Mouse (Mus musculus) right cerebral cortex, postnatal 36 days (tissue): ENCODE measurements around the gene Gcc1.
A peak's percentile ranks its signal among the peaks of the same experiment; 100 is the strongest.

Experiments used
- DNase-seq, 2 experiments: peaks; one replicate each; pipeline ENCODE4 v3.0.0; 2022; ENCODE audit warnings: low spot score in 2 of 2, mixed read lengths in 1 of 2

The Gcc1 gene

DNA sequence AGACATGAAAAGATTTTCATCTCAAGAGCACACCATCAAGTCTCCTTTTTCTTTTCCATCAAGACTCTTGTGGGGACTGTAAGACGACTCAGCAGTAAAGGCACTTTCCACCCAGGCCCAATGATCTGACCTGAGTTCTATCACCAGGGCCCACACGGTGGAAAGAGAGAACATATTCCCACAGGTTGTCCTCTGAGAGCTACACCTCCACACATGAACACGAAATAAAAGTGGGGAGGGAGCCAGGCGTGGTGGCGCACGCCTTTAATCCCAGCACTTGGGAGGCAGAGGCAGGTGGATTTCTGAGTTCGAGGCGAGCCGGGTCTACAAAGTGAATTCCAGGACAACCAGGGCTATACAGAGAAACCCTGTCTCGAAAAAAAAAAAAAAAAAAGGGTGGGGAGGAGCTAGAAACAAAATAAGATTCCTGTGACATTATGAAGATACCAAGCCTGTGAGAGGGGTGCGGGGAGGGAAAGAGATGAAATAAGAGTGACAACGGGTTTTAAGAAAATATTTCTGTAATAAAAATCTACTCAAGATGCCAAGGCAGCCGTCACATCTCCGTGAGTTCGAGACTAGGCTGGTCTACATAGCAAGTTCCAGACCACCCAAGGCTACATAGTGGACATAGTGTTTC lies 5.4 kb downstream of the Gcc1 start:
- no peak for DNase-seq

- peak; percentile 93 for DNase-seq
Measured at GRCm38 (mm10) chr6:28421469-28422000, 6.7 kb downstream of the Gcc1 start.

- DNase-seq = no peak
Measured at GRCm38 (mm10) chr6:28420865-28421264, 7.3 kb downstream of the Gcc1 start.

DNA sequence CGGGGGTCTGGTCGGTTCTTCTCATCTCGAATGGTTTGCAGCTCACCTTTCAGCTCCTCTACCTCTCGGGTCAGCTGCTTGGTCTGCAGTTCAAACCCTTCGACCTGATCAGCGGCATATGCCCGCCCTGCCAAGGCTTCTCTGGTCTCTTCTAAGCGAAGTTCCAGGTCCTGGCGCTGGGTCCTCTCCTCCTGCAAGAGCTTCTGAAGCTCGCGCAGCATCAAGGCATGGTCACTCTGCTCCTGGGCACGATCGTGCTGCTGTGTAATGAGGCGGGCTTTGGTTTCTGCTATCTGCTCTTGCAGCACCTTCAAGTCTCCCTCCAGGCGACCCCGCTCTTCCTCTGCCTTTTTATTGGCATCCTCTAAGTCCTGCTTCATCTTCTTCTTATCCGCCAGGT lies 7.8 kb downstream of the Gcc1 start:
- no peak for DNase-seq

DNA sequence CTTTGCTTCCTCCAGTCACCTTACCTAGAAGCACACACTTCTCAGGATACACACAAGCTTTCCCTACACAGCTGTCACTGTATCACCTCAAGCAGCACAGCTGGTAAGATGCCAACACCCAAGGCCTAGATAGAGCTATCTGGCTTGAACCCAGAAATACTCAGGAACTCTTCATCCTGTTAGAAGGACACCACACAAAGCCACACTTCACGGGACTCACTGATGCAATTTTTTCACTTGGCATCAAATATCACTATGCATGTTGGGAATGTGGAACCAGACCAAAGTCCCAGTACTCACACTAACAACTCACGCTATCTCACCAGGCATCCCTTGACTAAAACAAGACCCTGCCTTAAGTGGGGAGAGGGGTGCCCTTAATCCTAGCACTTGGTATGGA lies 8.5 kb downstream of the Gcc1 start:
- DNase-seq = no peak

DNA sequence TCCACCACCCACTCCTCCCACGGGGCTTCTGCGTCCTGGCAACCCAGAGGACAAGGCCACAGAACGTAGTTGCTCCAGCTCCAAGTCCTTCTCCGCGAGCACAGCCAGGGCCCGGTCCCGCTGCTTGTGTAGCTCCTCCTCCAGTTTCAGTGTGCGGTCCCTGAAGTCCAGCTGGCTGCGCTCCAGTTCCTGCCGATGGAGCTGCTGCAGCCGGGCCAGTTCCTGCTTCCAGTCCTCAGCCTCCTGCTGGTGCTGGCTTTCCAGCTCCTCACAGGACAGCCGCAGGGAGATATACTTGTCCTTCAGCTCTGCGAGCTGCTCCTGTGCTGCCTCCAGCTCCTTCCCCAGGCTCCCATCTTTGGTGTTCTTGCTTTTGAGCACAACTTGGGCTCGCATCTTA lies 9.7 kb downstream of the Gcc1 start:
- peak; percentile 46 to 55 for DNase-seq

DNA sequence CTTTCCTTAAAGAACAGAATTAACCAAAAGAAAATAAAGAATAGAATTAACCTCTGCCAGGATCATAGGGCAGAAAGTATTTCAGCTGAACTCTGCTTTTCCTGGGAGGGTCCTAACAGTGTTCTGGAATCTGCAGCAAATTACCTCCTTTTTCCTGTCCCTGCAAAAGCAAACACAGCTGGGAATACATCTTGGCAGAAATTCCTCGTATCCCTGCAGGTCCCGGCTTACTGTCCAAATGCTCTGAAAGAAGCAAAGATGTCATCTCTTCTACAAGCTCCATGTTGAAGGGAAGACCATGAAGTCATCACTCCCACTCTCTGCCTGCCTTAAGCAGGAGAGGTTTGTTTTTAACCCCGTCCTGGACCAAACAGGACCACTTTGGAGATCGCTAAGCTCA lies 11.2 kb downstream of the Gcc1 start:
- DNase-seq = no peak

- DNase-seq = no peak
Measured at GRCm38 (mm10) chr6:28411236-28411635, 17.0 kb downstream of the Gcc1 start.

- DNase-seq = no peak
Measured at GRCm38 (mm10) chr6:28410053-28410452, 18.1 kb downstream of the Gcc1 start.

DNA sequence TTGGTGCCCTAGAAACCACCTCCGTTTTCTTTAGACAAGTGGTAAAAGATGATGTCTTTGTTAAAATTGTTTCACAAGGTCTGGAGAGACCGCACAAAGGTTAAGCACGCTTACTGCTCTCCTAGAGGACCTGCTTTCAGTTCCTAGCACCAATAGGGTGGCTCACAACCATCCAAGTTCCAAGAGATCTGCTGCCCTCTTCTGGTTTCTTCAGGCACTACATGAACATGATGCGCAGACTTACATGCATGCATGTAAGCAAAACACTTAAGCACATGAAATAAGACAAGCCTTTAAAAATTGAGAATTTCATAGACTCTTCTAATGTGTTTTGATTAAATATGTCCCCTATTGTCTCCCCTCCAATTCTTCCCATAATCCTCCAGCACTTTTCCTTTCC lies 28.4 kb downstream of the Gcc1 start:
- no peak for DNase-seq

DNA sequence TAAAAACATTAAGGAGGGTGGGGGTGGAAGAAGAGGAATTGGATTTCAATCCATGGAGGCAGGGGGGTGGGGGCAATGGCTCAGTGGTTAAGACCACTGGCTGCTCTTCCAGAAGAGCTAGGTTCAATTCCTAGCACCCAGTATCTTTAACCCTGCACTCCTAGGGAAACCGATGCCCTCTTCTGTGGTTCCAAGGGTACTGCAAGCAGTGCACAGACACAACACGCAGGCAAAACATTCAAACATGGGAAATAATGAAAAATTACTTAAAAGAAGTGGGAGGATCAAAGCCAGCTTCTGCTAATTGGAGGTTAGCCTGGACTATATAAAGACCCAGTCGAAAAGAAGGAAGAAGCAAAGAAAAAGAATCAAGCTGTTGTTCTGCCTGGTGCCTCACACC lies 29.5 kb downstream of the Gcc1 start:
- DNase-seq = no peak

DNA sequence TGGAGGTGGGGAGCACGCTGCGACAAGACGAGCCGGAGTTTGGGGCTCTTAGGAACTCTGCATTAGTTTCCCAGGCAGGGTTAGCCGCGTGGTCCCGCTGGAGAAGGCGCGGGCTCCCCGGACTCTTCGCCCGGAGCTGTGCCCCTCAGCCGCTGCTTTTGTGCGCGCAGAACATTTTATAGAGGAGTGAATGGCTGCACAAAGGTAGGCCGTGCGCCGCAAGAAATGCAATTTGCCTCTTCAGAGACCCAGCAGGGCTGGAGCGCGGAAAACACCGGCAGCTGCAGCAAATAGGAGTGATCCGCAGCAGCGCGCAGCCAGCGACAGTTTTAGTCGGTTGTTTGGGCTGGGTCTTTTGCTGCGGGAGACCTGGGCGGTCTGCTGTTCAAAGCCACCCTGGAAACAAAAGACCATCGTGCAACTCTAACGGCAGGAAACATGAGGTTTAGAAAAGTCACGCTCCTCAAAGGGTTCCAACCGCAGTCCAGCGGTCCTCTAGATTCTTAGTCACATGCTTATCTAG lies 30.4 kb downstream of the Gcc1 start, which contains the start of gene Zfp800:
TSS of gene Zfp800 (minus strand) at position 325 of the 523 bp plus-strand sequence.
- no peak for DNase-seq

DNA sequence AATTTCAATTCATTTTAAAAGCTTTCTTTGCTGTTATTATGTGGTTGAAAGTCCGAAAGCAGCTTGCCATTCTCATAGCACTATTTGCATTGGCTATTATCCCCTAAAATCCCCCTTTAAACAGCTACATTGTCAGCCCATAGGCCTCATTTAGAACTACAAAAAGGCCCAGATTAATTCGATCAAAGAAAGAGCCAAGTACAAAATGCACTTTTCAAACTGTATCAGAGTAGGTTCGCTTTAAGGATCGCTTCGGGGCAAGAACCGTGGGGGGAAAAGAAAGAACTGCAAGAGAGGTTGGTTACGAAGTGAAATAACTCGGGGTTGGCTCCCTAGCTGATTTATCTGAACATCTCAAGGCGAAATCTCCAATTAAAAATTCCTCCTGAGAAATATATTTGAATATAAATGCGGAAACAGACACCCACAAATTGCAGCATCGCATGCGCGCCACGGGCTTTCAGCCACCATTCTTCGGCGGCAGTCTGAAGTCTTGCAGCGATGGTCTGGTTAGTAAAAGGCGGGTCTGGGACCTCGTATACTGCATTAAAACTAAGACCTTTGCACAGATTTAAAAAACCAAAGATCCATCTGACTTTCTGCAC lies 31.2 kb downstream of the Gcc1 start:
- no peak for DNase-seq

GRCm38 (mm10) chr6:28396051-28396852 lies 31.9 kb downstream of the Gcc1 start:
- DNase-seq = no peak

- DNase-seq = no peak
Measured at GRCm38 (mm10) chr6:28389038-28389437, 39.2 kb downstream of the Gcc1 start.

DNA sequence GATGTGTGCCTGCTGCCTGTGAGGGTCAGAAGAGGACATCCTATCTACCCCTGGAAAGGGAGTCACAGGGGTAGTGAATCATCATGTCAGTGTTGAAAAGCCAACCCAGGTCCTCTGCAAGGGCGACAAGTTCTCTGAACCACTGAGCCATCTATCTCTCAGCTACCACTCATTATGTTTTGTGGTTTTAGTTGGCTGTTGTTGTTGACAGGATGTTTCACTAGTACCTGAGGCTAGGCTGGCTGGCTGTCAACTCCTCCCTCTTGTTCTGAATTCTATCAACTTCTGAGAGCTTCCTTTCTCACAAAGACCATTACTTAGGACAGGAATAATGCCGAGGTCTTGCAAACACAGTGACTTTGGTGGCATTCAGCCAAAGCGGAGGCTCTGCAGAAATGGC lies 43.0 kb downstream of the Gcc1 start:
- DNase-seq = no peak

GRCm38 (mm10) chr6:28381983-28382382 lies 46.2 kb downstream of the Gcc1 start:
- no peak for DNase-seq

DNA sequence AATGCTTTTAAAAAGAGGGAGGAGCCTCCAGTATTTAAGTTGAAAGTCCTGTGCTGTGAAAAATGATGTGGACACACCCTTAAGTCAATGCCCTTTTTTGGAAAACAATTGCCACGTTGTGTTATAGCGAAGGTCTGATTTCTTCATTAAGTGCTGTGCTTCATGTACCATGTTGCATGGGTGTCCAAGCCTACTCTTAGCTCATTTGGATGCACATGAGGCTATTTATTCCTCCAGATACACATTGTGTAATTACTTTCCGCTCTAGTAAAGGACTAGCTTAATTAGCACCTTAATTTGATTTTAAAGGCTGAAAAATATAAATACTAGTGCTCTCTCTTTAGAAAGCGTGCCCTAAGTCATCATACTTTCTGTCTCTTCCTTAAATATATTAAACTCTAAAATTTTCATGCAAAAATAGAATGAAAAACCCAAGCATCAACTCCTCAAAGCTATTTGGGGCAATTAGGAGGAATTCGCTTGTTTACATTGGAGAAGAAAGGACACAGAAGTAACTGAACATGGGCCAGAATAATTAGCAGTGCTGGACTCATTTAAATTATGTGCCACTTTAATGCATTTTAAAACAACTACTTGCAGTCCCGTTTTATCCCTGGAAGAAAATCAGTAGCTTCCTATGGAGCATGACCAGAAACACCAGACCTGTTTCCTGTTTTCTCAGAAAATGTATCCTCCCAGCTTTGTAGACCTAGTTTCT lies 58.1 kb downstream of the Gcc1 start:
- DNase-seq = no peak

DNA sequence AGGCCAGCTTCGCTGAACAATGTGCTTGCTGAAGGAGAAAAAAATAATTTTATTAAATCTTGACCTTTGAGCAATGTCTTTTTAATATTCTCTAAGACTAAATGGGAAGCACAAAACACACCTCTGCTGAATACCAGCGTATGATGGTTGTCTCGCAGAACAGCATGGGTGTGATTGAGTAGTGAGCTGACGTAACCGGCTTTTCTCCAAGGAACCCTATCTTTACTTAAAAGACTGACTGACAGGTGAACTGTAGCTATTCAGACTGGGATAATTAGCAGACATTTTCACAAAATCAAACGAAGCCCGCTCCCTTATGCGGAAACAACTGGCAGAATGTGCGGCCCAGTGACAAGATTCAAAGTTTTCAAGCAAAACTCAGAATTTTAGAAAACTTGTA lies 60.6 kb downstream of the Gcc1 start:
- DNase-seq = no peak
